Mouse (Mus musculus): Measurements from ENCODE around the gene Vps8.
A peak's percentile ranks its signal among the peaks of the same experiment; 100 is the strongest.

Gene Vps8

DNA sequence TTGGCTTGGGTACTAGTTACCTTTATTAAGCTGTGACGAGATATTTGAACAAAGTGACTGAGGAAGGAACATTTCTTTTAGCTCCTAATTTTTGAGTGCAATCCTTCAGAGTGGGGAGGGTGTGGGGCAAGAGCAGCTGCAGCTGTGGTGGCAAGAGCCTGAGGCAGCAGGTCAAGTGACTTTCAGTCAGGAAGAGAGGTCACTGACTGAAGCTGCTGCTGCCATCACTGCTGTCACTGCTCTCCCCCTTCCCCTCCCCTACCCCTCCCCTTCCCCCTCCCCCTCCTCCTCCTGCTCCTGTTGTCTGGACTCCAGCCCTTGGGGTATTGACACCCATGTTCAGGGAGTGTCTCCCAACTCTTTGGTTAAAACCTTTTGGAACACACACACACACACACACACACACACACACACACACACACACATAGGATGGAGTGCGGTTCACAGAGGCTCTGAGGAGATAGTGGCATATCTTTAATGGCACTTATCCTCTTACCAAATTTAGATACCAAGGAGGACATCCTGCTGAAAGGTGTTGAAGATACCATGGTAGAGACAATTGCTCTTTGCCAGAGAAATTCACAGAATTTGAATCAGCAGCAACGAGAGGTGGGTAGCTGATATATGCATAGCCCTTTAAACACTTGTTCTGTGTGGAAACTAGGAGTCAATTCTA lies 139.8 kb downstream of the Vps8 start:
- no peak for DNase-seq

DNA sequence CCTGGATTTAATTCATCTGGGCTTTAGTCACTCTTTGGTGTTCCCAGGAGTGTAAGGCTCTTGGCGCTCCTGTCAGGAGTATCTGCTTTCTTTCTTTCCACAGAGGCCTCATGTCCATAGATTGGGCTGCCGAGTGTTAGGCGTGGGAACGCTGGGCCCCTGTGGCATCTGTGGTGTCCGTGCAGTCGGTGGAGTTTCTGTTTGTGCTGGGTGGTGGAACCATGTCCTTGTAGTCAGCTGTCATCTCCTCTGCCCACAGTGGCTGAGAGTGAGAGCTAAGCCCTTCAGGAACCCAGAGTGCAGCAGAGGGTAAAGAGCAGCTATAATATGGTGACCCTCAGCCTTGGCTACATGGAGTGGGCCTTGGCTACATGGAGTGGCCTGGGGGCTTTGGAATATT lies 140.4 kb downstream of the Vps8 start:
- DNase-seq = no peak

DNA sequence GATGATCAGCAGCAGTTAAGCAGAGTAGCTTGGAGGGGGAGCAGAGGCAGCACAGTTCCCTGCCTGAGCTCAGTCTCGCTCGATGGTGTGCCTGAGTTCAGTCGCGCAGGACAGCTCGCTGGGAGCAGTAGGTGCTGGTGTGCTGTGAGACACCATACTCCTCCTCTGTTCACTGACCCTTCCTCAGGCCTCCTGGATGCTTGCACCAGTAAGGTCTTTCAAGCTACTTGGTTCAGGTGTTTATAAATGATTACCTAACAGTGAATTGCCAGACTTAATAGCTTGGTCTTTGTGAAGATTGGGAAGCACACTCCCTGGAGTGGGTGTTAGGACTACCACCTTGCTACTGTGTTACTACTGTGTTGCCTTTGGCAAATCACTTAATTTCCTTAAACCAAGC lies 144.2 kb downstream of the Vps8 start:
- DNase-seq = no peak

DNA sequence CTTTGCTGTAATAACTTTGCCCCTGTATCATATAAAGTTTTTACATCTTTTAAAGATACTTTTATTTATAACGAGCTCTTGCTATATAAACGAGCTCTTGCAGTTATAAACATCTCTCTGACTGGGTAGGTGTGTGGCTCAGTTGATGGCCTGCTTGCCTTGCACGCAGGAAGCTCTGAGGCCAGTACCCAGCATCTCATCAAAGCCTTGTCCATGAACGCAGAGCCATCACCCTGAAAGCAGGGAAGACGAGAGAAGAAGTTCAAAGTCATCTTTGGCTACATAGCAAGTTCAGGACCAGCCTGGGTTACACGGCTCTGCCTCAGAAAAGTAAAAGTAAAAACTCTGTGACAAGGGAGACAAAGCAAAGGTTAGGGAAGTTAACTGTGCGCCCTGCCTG lies 147.0 kb downstream of the Vps8 start:
- DNase-seq = no peak

DNA sequence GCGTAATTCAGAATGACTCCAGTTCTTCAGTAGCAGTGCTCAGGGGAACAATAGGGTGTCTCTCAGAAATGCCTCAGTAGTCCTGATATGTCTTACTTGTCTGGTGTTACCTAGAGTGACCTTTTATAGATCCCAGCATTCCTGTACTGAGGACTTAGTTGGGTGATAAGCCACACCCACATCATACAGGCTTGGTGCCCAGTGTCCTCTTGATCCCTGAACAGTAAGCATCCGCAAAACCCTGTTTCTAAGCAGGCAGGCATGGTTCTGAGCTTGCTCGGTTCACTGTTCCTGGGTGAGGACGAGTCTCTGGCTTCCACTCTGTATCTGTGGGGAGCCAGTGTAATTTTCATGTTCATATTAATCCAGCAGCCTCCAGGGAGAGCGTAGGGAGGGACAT lies 147.9 kb downstream of the Vps8 start:
- no peak for DNase-seq

DNA sequence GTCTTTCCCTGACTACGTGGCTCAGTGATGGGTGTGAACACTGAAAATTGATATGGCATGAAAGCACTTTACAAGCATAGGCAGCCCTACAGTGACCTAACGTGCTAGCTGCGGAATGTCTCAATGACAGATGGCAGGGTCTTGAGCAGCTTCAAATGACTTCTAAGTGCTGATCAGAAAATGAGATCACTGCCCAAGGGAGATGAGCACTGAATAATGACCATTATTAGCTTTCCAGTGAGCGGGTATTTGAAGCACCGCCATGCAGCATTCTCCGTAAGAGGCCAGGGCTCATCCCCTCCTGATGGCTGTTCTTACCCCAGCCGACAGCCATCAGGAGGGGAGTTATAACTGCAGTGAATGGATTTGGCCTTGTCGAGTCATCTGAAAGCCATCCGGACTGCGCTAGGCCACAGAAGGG lies 153.1 kb downstream of the Vps8 start:
- no peak for DNase-seq

DNA sequence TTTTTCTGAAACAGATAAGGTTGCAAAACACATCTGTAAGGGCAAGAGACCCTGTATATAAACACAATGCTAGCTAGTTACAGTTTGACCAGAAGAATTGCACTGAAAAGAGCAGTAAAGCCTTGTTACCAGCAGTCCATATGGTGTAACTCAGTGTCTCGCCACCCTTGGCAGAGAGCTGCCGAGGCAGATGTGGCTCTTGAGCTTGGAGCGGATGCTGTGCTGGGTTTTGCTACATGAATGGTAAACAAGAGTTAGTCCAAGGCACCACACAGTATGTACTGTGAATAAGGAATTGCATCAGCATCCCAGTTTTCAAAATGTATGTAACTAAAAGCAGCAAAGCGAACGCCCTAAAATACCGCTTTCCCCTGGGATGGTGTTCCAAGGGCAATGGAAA lies 166.2 kb downstream of the Vps8 start:
- DNase-seq = no peak

DNA sequence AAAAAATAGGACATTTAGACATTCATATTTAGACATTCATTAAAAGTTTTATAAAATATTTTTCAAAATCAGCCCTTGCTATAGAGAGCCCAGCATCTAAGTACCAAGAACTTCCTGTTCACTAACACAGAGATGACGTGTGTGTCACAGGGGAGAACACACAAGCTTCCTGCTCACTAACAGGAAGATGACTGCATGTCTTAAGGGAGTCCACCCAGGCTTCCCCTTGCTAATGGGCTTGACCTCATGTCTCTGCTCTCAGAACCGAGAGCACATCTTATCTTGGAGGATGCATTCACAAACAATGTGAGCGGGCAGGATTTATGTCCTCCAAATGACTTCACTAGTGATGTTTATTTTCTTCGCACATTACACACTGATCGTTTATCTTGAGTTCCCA lies 167.9 kb downstream of the Vps8 start:
- no peak for DNase-seq

DNA sequence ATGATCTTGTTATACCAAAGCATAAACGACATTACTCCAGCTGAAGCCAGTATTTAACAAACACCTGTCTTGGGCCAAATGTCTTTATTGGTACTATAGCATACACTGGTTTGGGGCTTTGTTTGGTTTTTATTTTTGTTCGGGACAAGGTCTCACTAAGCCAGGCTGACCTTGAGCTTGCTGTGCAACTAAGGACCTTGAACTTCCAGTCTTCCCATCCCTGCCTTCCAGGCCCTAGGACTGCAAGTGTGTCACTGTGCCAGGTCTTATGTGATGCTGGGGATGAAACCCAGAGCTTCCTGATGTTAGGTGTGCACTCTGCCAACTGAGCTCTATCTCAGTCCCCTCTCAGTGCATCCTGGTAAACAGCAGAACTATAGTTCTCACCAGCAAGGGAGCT lies 168.6 kb downstream of the Vps8 start:
- DNase-seq = no peak

DNA sequence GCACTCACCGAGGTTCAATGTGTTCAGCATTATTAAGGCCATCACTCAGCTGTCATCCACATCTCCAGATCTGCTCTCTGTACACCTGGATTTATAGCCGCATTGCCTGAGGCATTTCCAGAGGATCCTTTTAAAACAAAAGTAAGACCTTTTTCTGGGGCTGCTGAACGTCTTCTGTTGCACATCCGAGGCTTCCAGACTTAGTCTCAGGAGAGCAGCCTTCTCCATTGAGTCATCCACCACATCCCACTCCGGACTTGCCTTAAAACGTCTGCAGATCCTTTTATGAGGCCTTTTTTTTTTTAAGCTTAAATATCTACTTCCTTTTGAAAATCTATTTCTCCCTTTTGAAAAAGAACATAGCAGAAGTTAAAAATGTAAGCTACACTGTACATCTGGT lies 172.6 kb downstream of the Vps8 start:
- DNase-seq = no peak

DNA sequence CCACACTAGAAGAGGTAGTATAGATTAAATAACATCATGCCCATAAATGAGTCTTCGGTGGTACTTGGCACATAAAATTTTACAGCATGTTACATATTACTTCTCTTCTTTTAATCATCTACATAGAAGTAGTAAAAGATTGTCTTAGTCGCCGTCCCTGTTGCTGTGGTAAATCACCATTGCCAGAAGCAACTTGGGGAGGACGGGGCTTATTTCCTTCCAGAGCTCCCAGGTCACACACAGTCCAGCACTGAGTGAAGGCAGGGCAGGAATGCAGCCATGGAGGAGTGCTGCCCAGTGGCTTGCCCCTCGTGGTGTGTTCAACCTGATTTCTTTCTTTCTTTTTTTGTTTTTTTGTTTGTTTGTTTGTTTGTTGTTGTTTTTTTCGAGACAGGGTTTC lies 181.4 kb downstream of the Vps8 start:
- DNase-seq = no peak

DNA sequence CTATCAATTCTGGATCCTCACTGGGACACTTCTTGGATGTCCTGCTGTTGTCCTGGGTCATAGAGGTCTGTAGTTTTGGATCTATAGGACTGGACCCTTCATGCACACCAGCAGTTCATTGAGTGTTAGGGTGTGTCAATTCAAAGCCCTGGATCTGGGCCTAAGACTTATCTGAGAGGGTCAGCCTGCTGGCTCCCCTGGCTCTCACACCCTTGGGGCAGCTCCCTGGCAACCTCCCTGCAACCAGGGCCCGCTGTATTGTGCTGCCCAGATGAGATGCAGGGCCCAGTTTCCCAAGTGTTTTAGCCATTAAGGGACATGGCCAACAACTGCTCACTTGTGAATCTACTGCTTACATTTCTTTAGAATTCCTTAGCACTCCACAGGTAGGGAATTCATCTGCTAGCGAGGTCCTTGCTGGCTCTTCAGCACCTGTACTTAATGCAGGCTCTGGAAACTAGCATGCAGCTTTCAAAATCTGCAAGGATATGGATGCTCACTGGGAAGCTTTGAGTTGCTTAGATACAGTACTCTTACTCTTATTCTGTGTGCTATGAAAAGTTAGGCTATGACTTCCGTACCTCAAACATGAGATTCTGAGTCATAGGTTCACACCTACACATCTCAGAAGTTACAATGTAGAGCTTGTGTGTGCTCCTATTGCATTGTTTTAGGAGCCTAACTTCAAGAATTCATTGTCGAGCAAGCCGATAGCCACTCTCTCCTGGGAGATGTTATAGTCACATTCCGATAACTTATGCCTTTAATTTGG lies 183.5 kb downstream of the Vps8 start:
- no peak for DNase-seq

DNA sequence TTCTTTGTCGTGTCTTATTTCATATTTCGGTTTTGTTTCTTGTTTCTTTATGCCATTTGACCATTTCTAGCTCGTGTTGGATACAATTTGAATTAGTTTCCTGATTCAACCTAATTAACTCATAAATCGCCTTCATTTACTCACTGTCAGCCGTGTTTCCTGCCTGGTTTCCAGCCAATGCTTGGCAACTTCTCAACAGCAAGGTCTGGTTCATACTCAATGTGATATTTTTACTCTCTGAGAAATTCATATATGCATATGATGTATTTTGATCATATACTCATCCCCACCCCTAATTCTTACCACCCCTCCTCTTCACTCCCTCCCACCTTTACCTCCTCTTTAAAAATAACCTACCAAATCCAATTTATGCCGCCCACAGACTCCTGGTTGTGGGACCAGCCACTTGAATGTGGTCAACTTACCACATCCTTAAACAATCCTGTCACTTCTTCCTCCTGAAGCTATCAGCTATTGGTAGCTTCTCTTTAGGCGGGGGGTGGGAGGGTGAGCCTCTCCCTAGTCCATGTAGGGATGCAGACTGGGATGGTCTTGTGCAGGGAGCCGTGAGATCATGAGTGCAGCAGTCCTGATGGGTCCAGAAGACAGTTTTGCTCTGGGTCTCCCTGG lies 184.2 kb downstream of the Vps8 start:
- no peak for DNase-seq

DNA sequence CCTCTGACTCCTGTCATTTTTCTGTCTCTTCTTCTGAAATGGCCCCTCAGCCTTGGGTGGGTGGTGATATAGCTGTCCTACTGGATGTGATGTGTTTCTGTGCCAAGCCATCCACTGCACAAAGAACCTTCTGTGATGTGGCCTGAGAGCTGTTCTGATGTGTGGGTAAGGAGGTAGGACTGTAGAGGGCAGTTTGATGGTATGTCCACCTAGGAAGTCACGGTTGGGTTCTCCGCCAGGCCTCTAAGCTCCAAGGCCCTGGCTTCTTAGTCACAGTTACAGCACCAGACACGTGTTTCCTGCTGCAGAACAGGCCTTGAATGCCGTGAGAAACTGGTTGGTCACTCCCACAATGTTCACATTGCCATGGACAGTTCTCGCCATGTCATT lies 184.7 kb downstream of the Vps8 start:
- DNase-seq = no peak

DNA sequence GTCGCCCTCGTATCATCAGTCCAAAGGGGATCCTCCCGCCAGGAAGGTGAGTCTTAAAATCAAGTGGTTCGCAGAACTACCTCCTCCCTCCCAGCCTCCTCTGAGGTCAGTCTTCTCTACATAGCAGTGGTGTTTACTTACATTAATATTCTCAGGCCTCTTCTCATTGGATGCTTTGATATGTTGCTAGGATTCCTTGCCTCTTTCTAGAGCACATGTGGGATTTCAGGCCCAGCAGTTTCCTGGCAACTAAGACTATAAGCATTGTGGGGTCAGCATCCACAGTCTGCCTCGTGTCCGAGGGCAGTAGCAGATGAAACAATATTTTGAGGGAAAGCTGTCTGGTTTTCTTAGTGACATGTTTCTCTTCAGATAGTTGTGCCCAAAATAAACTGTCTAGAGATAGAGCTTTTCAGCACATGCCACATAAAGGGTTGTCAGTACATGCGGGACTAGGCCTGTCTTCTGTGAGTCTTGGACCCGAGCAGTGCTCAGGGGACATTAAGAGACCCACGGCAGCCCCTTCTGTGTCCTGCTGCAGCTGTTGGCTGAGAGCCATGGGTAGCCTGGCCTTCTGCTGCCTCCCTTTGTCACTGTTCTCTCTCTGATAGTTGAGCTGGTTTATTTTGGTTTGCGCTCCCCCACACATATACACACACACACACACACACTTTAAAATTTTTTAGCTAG lies 185.4 kb downstream of the Vps8 start:
- no peak for DNase-seq

DNA sequence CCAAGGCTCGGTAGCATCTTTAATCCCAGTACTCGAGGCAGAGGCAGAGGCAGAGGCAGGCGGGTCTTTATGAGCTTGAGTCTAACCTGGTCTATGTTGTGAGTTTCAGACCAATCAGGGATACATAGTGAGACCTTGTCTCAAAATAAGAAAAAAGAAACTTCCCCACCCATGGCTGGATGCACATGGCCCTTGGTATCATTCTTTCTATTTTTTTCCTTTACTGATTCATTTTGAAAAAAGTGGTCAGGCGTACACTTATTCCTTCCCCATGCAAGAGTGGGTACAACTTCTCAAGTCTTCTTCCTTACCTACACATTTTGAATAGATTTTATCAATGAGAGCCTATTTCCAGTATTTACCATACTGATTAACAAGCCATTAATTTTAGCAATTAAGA lies 187.6 kb downstream of the Vps8 start:
- no peak for DNase-seq

DNA sequence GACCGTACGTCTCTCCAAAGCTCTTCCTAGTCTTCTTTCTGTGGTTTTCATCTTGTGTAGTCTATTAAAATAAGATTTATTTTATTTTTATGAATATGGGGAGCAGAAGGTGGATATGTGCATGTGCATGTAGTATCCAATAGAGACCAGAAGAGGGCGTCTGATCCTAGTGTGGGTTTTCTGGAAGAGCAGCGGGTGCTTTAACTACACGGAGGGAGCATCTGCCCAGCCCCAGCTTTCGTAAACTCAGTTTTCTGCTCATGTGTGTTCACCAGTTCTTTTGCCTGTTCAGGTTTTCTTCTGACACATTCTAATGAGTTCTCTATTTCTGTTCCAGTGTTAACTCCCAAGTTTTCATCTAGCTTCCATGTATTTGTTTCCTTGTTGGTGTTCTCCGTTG lies 192.9 kb downstream of the Vps8 start:
- DNase-seq = peak; percentile 55

DNA sequence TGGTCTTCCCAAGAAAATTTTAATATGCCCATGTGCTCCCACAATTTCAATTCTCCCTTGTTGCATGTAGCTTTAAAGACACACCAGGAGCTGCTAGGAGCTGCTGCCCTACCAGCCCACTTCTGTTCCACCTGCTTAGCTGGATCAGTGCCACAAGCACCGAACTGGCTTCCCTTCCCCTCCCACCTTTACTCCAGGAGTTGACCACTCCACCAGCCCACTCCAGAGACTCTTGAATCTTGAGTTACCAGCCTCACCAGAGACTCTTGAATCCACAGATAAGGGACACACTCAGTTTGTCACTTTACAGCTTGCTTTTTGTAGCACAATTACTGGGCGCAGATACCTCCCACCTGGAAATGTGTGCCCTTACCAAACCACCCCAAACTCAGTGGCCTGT lies 197.7 kb downstream of the Vps8 start:
- no peak for DNase-seq

DNA sequence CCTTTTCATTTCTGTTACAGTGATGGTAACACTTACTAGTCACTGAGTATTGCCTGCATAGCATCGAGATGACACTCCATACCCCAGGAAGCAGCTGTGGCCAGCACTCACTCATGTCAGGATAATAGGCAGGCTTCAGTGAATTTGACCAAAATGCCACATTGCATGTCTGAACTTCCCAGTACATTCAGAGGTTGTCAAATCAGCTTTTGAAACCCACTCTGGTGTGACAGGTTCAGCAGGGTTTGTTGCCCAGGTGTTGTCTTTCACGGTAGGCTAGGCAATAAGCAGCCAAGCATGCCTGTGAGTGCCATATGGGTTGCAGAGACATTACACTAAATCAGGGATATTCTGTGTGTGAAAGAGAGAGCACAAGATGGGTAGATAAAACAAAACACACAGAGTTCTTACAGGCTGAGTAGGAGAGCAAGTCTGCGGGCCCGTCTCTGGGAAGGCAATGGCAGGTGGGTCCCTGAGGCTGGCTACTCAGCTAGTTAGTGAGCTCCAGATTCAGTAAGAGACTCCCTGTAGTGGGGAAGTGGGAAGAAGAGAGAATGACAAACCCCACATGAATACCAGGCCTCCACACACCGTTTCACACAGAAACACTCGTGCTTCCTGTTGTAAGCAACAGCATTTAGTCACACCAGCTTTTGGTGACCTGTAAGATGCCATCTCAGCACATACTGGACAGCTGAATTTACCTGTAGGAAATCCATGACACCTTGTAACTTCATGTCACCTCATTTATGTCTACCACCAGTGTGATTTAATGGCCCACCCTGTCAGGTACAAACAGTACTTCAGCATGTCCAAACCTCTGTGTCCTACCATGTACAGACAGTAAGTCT lies 203.1 kb downstream of the Vps8 start:
- no peak for DNase-seq

DNA sequence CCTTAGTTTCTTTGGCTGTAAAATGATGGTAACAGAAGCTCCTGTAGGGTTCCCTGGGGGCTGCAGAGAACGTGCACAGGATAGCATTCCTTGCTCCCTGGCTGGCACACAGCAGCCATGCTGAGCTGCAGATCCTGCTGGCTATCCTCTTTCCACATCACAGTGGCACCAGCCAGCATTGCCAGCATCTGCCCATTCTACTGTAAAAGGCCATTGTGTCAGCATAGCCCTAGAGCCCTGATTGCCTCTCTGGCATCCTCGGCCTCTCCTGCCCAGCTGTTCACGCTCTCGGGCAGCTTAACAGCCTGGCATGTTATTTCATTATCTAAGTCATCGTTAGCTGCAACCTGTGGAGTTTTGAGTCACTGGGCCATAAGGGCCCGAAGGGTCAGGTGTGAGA lies 204.3 kb downstream of the Vps8 start:
- DNase-seq = no peak

DNA sequence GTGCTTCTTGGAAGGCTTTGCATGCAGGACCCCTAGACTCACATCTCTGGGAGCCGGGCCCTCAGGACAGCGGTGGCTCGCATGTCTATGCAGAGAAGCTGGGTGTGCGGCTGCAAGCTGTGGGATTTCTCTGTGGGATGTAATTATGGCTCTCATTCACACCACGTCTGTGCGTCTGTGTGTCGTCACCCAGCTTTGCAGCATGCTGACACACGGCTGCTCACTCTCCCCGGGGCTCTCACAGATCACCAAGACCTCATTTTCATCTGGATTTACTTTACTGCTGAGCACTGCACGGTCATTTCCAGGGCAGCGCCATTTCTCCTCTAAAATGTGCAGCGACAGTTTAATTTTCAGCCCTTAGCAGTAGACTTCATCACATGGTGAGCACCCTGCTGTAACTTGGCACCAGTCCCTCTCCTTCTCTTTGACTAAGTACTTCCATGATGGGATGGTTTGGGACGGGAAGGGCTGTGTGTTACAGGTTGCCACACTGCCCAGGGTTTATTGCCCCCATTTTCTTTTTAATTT lies 205.2 kb downstream of the Vps8 start:
- no peak for DNase-seq

DNA sequence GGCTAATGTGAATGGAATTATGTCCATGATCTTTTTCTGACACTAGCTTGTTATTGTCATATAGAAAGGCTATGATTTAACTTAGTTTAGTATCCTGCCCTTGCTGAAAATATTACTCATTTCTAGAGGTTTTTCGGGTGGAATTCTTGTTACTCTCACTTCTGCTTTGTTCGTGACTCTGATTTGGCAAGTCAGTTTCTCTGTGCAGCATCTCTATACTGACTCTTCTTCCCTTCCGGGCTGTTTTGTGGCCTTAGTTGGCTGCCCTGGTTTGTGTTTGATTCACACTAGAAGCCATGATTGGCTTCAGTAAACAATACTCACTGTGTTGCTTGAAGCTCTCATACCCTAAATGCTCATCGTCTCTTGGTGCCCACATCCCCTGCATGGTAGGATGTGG lies 207.7 kb downstream of the Vps8 start:
- no peak for DNase-seq

DNA sequence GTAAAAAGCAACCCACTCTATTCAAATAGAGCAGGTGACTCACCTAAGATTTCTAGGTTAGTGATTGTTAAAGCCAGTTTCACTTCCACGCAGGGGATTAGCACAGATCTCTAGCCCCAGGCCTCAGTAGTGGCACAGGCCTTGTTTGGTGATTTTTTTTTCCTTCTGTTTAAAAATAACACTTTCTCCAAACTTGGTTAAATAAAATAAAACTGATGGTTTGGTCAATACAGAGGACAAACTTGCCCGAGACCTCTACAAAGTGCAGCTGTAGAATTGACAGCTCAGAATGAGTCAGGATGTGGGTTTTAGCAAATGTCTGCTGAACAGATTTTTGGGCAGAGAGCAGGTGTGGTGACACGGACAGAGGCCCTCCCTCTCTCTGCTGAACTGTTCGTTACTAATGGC lies 208.9 kb downstream of the Vps8 start:
- no peak for DNase-seq
